Mouse (Mus musculus): ENCODE results near the gene Raly. TPM values are rescaled to one million over a fixed set of nuclear protein-coding genes. Genes with fewer than 3 reads are reported as not detected.

Gene Raly
- 128 TPM for polyA plus RNA-seq (2015; fragmentation: Illumina TruSeq; extraction: RNeasy Lipid Tissue Mini Kit (QIAGEN cat#74804); ENCODE audit: insufficient read depth, low replicate concordance)

DNA sequence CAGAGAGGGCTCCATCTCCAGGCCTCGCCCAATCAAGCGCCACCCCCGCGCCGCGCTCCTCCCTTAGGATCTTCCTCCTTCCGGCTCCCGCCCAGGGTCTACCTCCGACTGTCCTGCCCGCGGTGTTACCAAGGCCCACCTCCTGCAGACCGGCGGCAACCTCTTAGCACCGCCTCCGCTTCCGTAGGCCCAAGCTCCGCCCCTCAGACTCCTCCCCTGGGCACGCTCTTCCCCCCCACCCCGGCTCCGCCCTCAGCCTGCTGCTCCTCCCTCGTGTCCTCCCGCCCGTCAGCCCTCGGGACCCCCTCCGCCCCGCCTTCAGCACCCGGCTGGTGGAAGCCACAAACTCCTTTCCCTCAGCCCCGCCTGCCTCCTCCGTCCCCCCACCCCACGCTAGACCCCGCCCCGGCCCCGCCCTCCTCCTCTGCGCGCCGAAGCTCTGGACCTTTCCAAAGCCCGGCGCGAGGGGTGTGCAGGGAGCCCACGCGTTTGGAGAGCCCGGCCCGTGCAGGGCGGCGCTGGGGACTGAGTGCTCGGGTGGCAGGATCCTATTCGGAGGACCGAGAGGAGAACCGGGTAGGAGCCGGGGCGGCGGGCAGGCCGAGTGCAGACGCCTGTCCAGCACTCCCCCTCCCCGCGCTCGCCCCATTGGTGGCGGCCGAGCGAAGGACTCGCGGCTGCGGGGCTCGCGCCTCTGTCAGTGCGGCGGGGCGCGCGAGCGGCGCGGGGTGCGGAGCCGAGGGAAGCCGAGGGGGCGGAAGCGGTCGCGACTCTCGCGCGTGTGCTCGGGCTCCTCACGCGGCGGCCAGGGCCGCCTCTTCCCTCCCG lies at the start of gene Raly, which contains the start of gene a:
TSS of gene Raly (plus strand) at position 441 of the 828 bp plus-strand sequence.
TSS of gene a (plus strand) at position 747 of the 828 bp plus-strand sequence.

DNA sequence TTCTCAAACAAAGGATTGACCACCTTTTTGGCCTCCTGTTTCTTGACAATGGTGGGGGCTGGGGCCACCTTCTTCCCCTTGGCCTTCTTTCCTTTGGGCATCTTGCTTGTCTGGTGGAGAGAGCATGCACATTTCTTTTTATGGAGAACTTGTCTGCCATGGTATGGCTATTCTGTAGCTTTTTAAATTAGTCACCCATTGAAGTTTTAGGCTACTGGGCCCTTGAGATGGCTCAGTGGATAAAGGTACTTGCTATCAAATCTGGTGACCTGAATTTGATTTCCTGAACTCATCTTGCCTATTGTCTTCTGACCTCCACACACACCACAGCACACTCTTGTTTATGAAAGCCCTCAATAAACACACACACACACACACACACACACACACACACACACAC lies 21.0 kb upstream of the Raly start, which contains the start of gene Gm14214:
TSS of gene Gm14214 (minus strand) at position 101 of the 400 bp plus-strand sequence.

DNA sequence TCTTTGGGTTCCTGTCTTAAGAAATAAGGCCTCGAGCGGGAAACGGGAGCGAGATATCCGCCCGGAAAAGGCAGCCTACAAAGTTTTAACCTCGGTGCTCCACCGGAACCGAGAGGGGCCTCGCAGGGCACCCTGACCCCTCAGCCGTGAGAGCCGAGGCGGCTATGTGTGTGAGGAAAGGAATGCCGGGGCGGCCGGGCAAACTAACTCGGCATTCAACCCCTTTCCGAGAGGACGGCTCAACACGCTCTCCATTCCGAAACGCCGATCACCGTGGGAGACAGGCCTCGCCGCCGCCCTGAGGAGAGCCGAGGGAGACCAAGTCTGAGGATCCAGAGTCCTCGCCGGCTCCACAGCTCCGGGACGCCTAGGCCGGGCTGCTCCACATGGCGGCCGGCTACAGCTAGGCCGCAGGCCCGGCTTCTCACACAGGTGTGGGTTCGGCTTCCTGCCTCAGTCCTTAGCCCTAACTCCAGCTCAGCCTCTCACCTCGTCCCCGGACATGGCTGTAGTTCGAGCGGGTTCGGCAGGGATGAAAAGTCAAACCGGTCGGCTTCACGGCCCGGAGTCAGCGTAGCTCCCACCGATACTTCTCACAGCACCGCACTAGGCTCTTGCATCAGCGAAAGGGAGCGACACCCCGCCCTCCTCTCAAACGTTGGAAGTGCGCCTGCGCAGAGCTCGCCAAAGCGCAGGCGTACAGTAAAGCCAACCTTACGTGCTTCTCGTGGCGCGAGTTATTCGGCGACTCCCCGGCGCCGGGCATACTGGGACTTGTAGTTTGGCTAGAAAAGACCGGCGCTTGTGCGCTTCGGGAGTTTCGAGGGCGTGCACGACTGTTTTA lies 101.5 kb downstream of the Raly start, which contains the start of gene Eif2s2:
TSS of gene Eif2s2 (minus strand) at position 735 of the 844 bp plus-strand sequence.

Other genes with a start within 250 kb of the Raly start
- not detected for gene 1700003F12Rik, start 244.0 kb upstream of the Raly start, polyA plus RNA-seq (2015; fragmentation: Illumina TruSeq; extraction: RNeasy Lipid Tissue Mini Kit (QIAGEN cat#74804); ENCODE audit: insufficient read depth, low replicate concordance)
- not detected for gene Actl10, start 239.3 kb upstream of the Raly start, polyA plus RNA-seq (2015; fragmentation: Illumina TruSeq; extraction: RNeasy Lipid Tissue Mini Kit (QIAGEN cat#74804); ENCODE audit: insufficient read depth, low replicate concordance)
- 0.40 TPM for gene Necab3, start 232.2 kb upstream of the Raly start, polyA plus RNA-seq (2015; fragmentation: Illumina TruSeq; extraction: RNeasy Lipid Tissue Mini Kit (QIAGEN cat#74804); ENCODE audit: insufficient read depth, low replicate concordance)
- gene E2f1, start 221.2 kb upstream of the Raly start, polyA plus RNA-seq (2015; fragmentation: Illumina TruSeq; extraction: RNeasy Lipid Tissue Mini Kit (QIAGEN cat#74804); ENCODE audit: insufficient read depth, low replicate concordance) = 4.3 TPM
- 12.2 TPM for gene Pxmp4, start 187.4 kb upstream of the Raly start, polyA plus RNA-seq (2015; fragmentation: Illumina TruSeq; extraction: RNeasy Lipid Tissue Mini Kit (QIAGEN cat#74804); ENCODE audit: insufficient read depth, low replicate concordance)
- gene Zfp341, start 177.8 kb upstream of the Raly start, polyA plus RNA-seq (2015; fragmentation: Illumina TruSeq; extraction: RNeasy Lipid Tissue Mini Kit (QIAGEN cat#74804); ENCODE audit: insufficient read depth, low replicate concordance) = 1.9 TPM
- not detected for gene 4930519P11Rik, start 177.7 kb upstream of the Raly start, polyA plus RNA-seq (2015; fragmentation: Illumina TruSeq; extraction: RNeasy Lipid Tissue Mini Kit (QIAGEN cat#74804); ENCODE audit: insufficient read depth, low replicate concordance)
- 144 TPM for gene Chmp4b, start 139.4 kb upstream of the Raly start, polyA plus RNA-seq (2015; fragmentation: Illumina TruSeq; extraction: RNeasy Lipid Tissue Mini Kit (QIAGEN cat#74804); ENCODE audit: insufficient read depth, low replicate concordance)
- gene Gm14214, start 21.1 kb upstream of the Raly start, polyA plus RNA-seq (2015; fragmentation: Illumina TruSeq; extraction: RNeasy Lipid Tissue Mini Kit (QIAGEN cat#74804); ENCODE audit: insufficient read depth, low replicate concordance) = not detected
- gene a, start 306 bp downstream of the Raly start, polyA plus RNA-seq (2015; fragmentation: Illumina TruSeq; extraction: RNeasy Lipid Tissue Mini Kit (QIAGEN cat#74804); ENCODE audit: insufficient read depth, low replicate concordance) = not detected
- gene Eif2s2, start 101.8 kb downstream of the Raly start, polyA plus RNA-seq (2015; fragmentation: Illumina TruSeq; extraction: RNeasy Lipid Tissue Mini Kit (QIAGEN cat#74804); ENCODE audit: insufficient read depth, low replicate concordance) = 125 TPM
- 16.0 TPM for gene Gm14226, start 227.2 kb downstream of the Raly start, polyA plus RNA-seq (2015; fragmentation: Illumina TruSeq; extraction: RNeasy Lipid Tissue Mini Kit (QIAGEN cat#74804); ENCODE audit: insufficient read depth, low replicate concordance)

Measured in spleen, adult 10 weeks (tissue).